Mouse (Mus musculus) heart, embryonic 15.5 days (tissue): ENCODE data around the gene Tmem106a. TPM values are rescaled to one million over a fixed set of nuclear protein-coding genes. Genes with fewer than 3 reads are reported as not detected.
"Not testable (repeated sequence)": the region's sequence is repeated elsewhere in the genome, so short reads cannot be mapped to it uniquely, and the experiment has no call there.

Experiments used
- ATAC-seq: fragments of 200-750 bp; cut with Nextera tagmentation; replicated peaks from 2 replicates; pipeline ENCODE4 v1.8.0; 2017; ENCODE audit warnings: low read depth, moderate TSS enrichment; ENCODE audit not compliant: insufficient number of reproducible peaks, insufficient read depth, low FRiP score
- H3K27ac ChIP-seq: fragments of 300-500 bp; sonication (generic); 2 replicates; pipeline ENCODE4 v1.5.1; 2015; ENCODE audit warnings: mild to moderate bottlenecking, inconsistent platforms
- H3K27me3 ChIP-seq: fragments of 300-500 bp; sonication (generic); 2 replicates; pipeline ENCODE4 v1.6.1; 2015; ENCODE audit warnings: inconsistent platforms
- H3K36me3 ChIP-seq: fragments of 300-500 bp; sonication (generic); 2 replicates; pipeline ENCODE4 v1.6.1; 2015; ENCODE audit warnings: mild to moderate bottlenecking, inconsistent platforms
- H3K4me1 ChIP-seq: fragments of 300-500 bp; sonication (generic); replicated peaks from 2 replicates; pipeline ENCODE4 v1.6.1; 2015; ENCODE audit warnings: inconsistent platforms
- H3K4me2 ChIP-seq: fragments of 300-500 bp; sonication (generic); 2 replicates; pipeline ENCODE4 v1.6.1; 2015; ENCODE audit warnings: inconsistent platforms, mild to moderate bottlenecking, moderate library complexity
- H3K4me3 ChIP-seq: fragments of 300-500 bp; sonication (generic); 2 replicates; pipeline ENCODE4 v1.5.1; 2015; ENCODE audit warnings: mild to moderate bottlenecking, inconsistent platforms
- H3K9ac ChIP-seq: fragments of 300-500 bp; sonication (generic); 2 replicates; pipeline ENCODE4 v1.6.1; 2015; ENCODE audit warnings: mild to moderate bottlenecking, inconsistent platforms
- H3K9me3 ChIP-seq: fragments of 300-500 bp; sonication (generic); replicated peaks from 2 replicates; pipeline ENCODE4 v1.6.1; 2016; ENCODE audit warnings: inconsistent platforms
- WGBS: fragments of 180-500 bp; shearing (Covaris S2); methylation state at CpG from one replicate; pipeline ENCODE4 v1.1.7; 2015; ENCODE audit warnings: mixed read lengths; 5-methylcytosine and 5-hydroxymethylcytosine counted together
- polyA plus RNA-seq: library from polyadenylated mRNA; unstranded; fragments of >200 nt; fragmentation: Nextera tagmentation; extraction: Ambion mirVana; gene quantifications from 2 replicates; pipeline ENCODE4 v1.2.1, GENCODE M21; 2015

Gene Tmem106a
- polyA plus RNA-seq, 1 experiment from 2014 or later = 4.8 TPM

GRCm38 (mm10) chr11:101604116-101604515 lies 22.1 kb downstream of the Tmem106a start:
- Histone ChIP-seq H3K9ac (no peak overlapping the region), H3K27me3 (peaks cover 13% of the 10 kb centered on the region), H3K9me3 (no peaks in the 10 kb centered on the region), H3K4me3 (peak overlapping the region; percentile 37), H3K4me1 (0 out of 2 replicates have a peak, but pooled peaks cover 4% of the 10 kb centered on the region), H3K4me2 (peak overlapping the region; percentile 59; the same call in 1 of the 2 replicates), H3K27ac (no peak overlapping the region), H3K36me3 (no peaks in the 10 kb centered on the region)
- WGBS = 4% methylated on average over 3 of the region's 3 CpGs
- no peak for ATAC-seq

- H3K9me3 ChIP-seq, H3K36me3 ChIP-seq, ATAC-seq, H3K27me3 ChIP-seq, H3K4me1 ChIP-seq: not testable (repeated sequence)
- Histone ChIP-seq H3K9ac (peak overlapping the region; percentile 44; the same call in 1 of the 2 replicates), H3K4me2 (peak overlapping the region; percentile 59), H3K4me3 (peak overlapping the region; percentile 37), H3K27ac (0 out of 2 replicates have a peak overlapping the region, but pooled peaks have one; percentile 28)
- 2% methylated on average over 30 of the region's 30 CpGs for WGBS
These were observed 22.8 kb downstream of the Tmem106a start for GRCm38 (mm10) chr11:101604531-101605453.

GRCm38 (mm10) chr11:101607134-101607533 lies 25.1 kb downstream of the Tmem106a start:
- not testable (repeated sequence) for H3K4me3 ChIP-seq, H3K36me3 ChIP-seq, H3K27me3 ChIP-seq, H3K9ac ChIP-seq, ATAC-seq, H3K27ac ChIP-seq, H3K9me3 ChIP-seq, H3K4me2 ChIP-seq
- peaks cover 13% of the 10 kb centered on the region for H3K4me1 ChIP-seq
- 76% methylated on average over 4 of the region's 4 CpGs for WGBS

GRCm38 (mm10) chr11:101610445-101610844 lies 28.4 kb downstream of the Tmem106a start:
- peak overlapping the region; percentile 12; the same call in 1 of the 2 replicates for H3K4me3 ChIP-seq
- H3K36me3 ChIP-seq = no peaks in the 10 kb centered on the region
- no peak overlapping the region for H3K27ac ChIP-seq
- no peaks in the 10 kb centered on the region for H3K9me3 ChIP-seq
- peaks cover 9% of the 10 kb centered on the region for H3K4me1 ChIP-seq
- ATAC-seq = peak; percentile 53
- no peaks in the 10 kb centered on the region for H3K27me3 ChIP-seq
- WGBS = 6% methylated on average over 11 of the region's 11 CpGs
- H3K9ac ChIP-seq = no peak overlapping the region
- H3K4me2 ChIP-seq = peak overlapping the region; percentile 50

GRCm38 (mm10) chr11:101613596-101613995 lies 31.6 kb downstream of the Tmem106a start:
- H3K4me3 ChIP-seq = no peak overlapping the region
- H3K27me3 ChIP-seq = no peaks in the 10 kb centered on the region
- no peak overlapping the region for H3K9ac ChIP-seq
- H3K27ac ChIP-seq = no peak overlapping the region
- H3K36me3 ChIP-seq = no peaks in the 10 kb centered on the region
- no peaks in the 10 kb centered on the region for H3K9me3 ChIP-seq
- WGBS = 67% methylated on average over 6 of the region's 6 CpGs
- ATAC-seq = no peak
- no peak overlapping the region for H3K4me2 ChIP-seq
- H3K4me1 ChIP-seq = peaks cover 22% of the 10 kb centered on the region

DNA sequence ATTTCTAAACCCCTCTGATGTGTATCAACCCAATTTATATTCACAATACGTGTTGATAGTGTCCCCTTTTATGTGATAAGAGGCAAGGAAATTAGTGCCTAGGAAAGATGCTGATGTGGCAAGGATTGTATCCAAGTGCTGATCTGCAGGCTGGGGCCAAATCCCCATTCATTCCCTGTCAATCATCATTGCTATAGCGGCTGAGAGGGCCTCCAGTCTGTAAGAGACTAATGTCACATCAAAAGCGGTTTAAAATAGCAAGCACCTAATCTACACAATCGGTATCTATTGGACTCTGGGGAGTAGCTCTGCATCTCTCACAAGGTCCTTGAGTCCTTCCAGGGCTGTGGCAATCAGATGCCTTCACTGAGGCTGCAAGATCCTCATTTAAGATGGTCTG lies 32.1 kb downstream of the Tmem106a start:
- Histone ChIP-seq H3K4me2 (no peak overlapping the region), H3K27me3 (no peaks in the 10 kb centered on the region), H3K27ac (no peak overlapping the region), H3K9ac (no peak overlapping the region), H3K36me3 (no peaks in the 10 kb centered on the region), H3K9me3 (no peaks in the 10 kb centered on the region), H3K4me1 (peaks cover 22% of the 10 kb centered on the region), H3K4me3 (no peak overlapping the region)
- no peak for ATAC-seq
- 46% methylated on average over 4 of the region's 4 CpGs for whole genome bisulfite sequencing

GRCm38 (mm10) chr11:101615380-101615779 lies 33.3 kb downstream of the Tmem106a start:
- ATAC-seq = no peak
- H3K4me2 ChIP-seq = no peak overlapping the region
- no peaks in the 10 kb centered on the region for H3K36me3 ChIP-seq
- no peak overlapping the region for H3K27ac ChIP-seq
- 69% methylated on average over 6 of the region's 6 CpGs for WGBS
- H3K4me3 ChIP-seq = no peak overlapping the region
- H3K9me3 ChIP-seq = no peaks in the 10 kb centered on the region
- H3K4me1 ChIP-seq = peaks cover 21% of the 10 kb centered on the region
- no peak overlapping the region for H3K9ac ChIP-seq
- H3K27me3 ChIP-seq = no peaks in the 10 kb centered on the region

GRCm38 (mm10) chr11:101616104-101616503 lies 34.1 kb downstream of the Tmem106a start:
- no peak for ATAC-seq
- H3K27ac ChIP-seq = no peak overlapping the region
- H3K4me1 ChIP-seq = peaks cover 13% of the 10 kb centered on the region
- H3K4me3 ChIP-seq = no peak overlapping the region
- 79% methylated on average over 8 of the region's 8 CpGs for WGBS
- no peaks in the 10 kb centered on the region for H3K9me3 ChIP-seq
- H3K36me3 ChIP-seq = no peaks in the 10 kb centered on the region
- no peaks in the 10 kb centered on the region for H3K27me3 ChIP-seq
- no peak overlapping the region for H3K4me2 ChIP-seq
- H3K9ac ChIP-seq = no peak overlapping the region

- peaks cover 13% of the 10 kb centered on the region for H3K4me1 ChIP-seq
- ATAC-seq = no peak
- H3K36me3 ChIP-seq = no peaks in the 10 kb centered on the region
- no peaks in the 10 kb centered on the region for H3K27me3 ChIP-seq
- H3K9me3 ChIP-seq = no peaks in the 10 kb centered on the region
- no peak overlapping the region for H3K9ac ChIP-seq
- H3K4me2 ChIP-seq = no peak overlapping the region
- no peak overlapping the region for H3K4me3 ChIP-seq
- H3K27ac ChIP-seq = no peak overlapping the region
- WGBS = 25% methylated on average over 18 of the region's 18 CpGs
These were observed 35.1 kb downstream of the Tmem106a start for GRCm38 (mm10) chr11:101616948-101617767.

DNA sequence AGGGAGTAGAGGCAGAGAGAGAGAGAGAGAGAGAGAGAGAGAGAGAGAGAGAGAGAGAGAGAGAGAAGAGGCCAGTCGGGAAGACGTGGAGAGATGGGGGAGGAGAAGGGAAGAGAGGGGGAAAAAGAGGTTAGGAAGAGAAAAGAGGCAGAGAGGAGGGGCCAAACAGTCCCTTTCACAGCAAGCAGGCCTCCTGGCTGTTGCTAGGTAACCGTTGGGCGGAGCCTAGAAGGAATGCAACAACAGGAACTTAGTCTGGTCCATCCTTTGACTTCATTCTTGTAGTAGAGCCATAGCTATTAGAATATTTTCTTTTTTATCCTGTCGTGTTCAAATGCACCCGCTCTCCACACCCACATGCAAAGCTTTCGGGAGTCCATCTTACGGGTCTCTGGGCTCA lies 35.8 kb downstream of the Tmem106a start:
- H3K4me3 ChIP-seq = no peak overlapping the region
- no peaks in the 10 kb centered on the region for H3K9me3 ChIP-seq
- 17% methylated on average over 6 of the region's 8 CpGs for WGBS
- no peak overlapping the region for H3K9ac ChIP-seq
- no peak for ATAC-seq
- peaks cover 13% of the 10 kb centered on the region for H3K4me1 ChIP-seq
- H3K27me3 ChIP-seq = no peaks in the 10 kb centered on the region
- H3K36me3 ChIP-seq = no peaks in the 10 kb centered on the region
- H3K27ac ChIP-seq = no peak overlapping the region
- H3K4me2 ChIP-seq = peak overlapping the region; percentile 32; the same call in 1 of the 2 replicates

DNA sequence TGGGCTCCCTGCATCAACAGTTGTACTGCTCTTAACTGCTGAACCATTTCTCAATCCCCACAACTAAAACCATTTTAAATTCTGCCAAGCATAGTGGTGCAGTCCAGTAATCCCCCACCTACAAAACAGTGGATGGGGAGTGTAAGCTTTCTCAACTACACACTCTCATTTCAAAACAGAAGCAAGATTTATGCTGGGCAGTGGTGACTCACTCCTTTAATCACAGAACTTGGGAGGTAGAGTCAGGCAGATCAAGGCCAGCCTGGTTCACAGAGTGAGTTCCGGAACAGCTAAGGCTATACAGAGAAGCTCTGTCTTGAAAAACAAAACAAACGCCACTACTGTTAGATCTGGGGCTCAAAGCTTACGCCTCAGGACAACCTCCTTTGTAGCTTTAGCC lies 36.6 kb downstream of the Tmem106a start:
- Histone ChIP-seq H3K4me3 (no peak overlapping the region), H3K36me3 (no peaks in the 10 kb centered on the region), H3K9me3 (no peaks in the 10 kb centered on the region), H3K27me3 (no peaks in the 10 kb centered on the region), H3K4me1 (peaks cover 13% of the 10 kb centered on the region), H3K27ac (no peak overlapping the region), H3K9ac (no peak overlapping the region), H3K4me2 (no peak overlapping the region)
- no peak for ATAC-seq
- 75% methylated on average over 3 of the region's 3 CpGs for WGBS
